Mouse (Mus musculus) erythroblast, embryonic 14.5 days (primary cell): Measurements from ENCODE around the gene Pgm5.

Experiments
- GATA1 ChIP-seq: IDR thresholded peaks from 2 replicates; pipeline ENCODE4 v1.6.1; 2012; ENCODE audit warnings: low read length, inconsistent platforms, mixed read lengths
- TAL1 ChIP-seq: IDR thresholded peaks from 3 replicates; pipeline ENCODE4 v1.6.1; 2012; ENCODE audit warnings: low read length, inconsistent platforms, mixed read lengths

GRCm38 (mm10) chr19:24648016-24648415, 213.6 kb downstream of the Pgm5 start:
- TF ChIP-seq TAL1 (no peak), GATA1 (no peak)
